Mouse (Mus musculus) granulocyte monocyte progenitor cell, adult 5-6 weeks (primary cell): ENCODE measurements at regions not wholly inside any gene's neighbourhood (a gene's known extent, or its start where the extent isn't known, plus 50 kb on each side); places are given as distances from the start of the nearest gene placed in this dataset.

Source experiments
- ATAC-seq: replicated peaks from 2 replicates; pipeline ENCODE4 v1.8.0; 2016; ENCODE audit warnings: mild to moderate bottlenecking, moderate TSS enrichment, inconsistent platforms; ENCODE audit not compliant: poor library complexity, severe bottlenecking

- ATAC-seq, result no peak
These were observed 84.7 kb upstream of the Gm26897 start for GRCm38 (mm10) chr5:111649012-111649411.

- ATAC-seq, result no peak
These were observed 81.3 kb upstream of the Gm26897 start for GRCm38 (mm10) chr5:111652472-111652871.

GRCm38 (mm10) chr5:111656436-111656835 lies 77.3 kb upstream of the Gm26897 start:
- ATAC-seq, result no peak

- peak; percentile 58 for ATAC-seq
These were observed 75.8 kb upstream of the Gm26897 start for GRCm38 (mm10) chr5:111657759-111658429.

- no peak for ATAC-seq
These were observed 74.5 kb upstream of the Gm26897 start for GRCm38 (mm10) chr5:111659229-111659628.

- no peak for ATAC-seq
These were observed 73.3 kb upstream of the Gm26897 start for GRCm38 (mm10) chr5:111660447-111660846.

- ATAC-seq, result no peak
These were observed 72.8 kb upstream of the Gm26897 start for GRCm38 (mm10) chr5:111660968-111661367.

GRCm38 (mm10) chr5:111661971-111662370 lies 71.8 kb upstream of the Gm26897 start:
- no peak; the same call in 1 of the 2 replicates for ATAC-seq

GRCm38 (mm10) chr5:111663831-111664230 lies 69.9 kb upstream of the Gm26897 start:
- ATAC-seq, result no peak

- ATAC-seq, result no peak
These were observed 68.3 kb upstream of the Gm26897 start for GRCm38 (mm10) chr5:111665406-111665805.

GRCm38 (mm10) chr5:111666007-111666406 lies 67.7 kb upstream of the Gm26897 start:
- ATAC-seq, result no peak

- no peak for ATAC-seq
These were observed 65.8 kb upstream of the Gm26897 start for GRCm38 (mm10) chr5:111667901-111668300.

GRCm38 (mm10) chr5:111669139-111669538 lies 64.6 kb upstream of the Gm26897 start:
- no peak for ATAC-seq

- no peak for ATAC-seq
These were observed 62.0 kb upstream of the Gm26897 start for GRCm38 (mm10) chr5:111671762-111672161.

GRCm38 (mm10) chr5:111674976-111675672 lies 58.6 kb upstream of the Gm26897 start:
- no peak for ATAC-seq

- ATAC-seq, result no peak
These were observed 58.0 kb upstream of the Gm26897 start for GRCm38 (mm10) chr5:111675673-111676261.

GRCm38 (mm10) chr5:111677847-111678311 lies 55.8 kb upstream of the Gm26897 start:
- no peak for ATAC-seq

GRCm38 (mm10) chr5:111678496-111678895 lies 55.2 kb upstream of the Gm26897 start:
- no peak for ATAC-seq

GRCm38 (mm10) chr5:111681362-111682028 lies 52.2 kb upstream of the Gm26897 start:
- ATAC-seq, result no peak

- 0 out of 2 replicates have a peak, but pooled peaks have one; percentile 52 for ATAC-seq
These were observed 50.8 kb upstream of the Gm26897 start for GRCm38 (mm10) chr5:111682899-111683298.
